Mouse (Mus musculus) neural tube, embryonic 13.5 days (tissue): ENCODE results near the gene Sh3pxd2a. TPM values are rescaled to one million over a fixed set of nuclear protein-coding genes. Genes with fewer than 3 reads are reported as not detected.
A peak's percentile ranks its signal among the peaks of the same experiment; 100 is the strongest.

Experiments used
- ATAC-seq: fragments of 200-750 bp; cut with Nextera tagmentation; 2 replicates; pipeline ENCODE4 v1.8.0; 2017; ENCODE audit warnings: low read depth, mild to moderate bottlenecking, moderate TSS enrichment, moderate library complexity
- H3K27ac ChIP-seq: fragments of 300-500 bp; sonication (generic); replicated peaks from 2 replicates; pipeline ENCODE4 v1.5.1; 2015; ENCODE audit warnings: moderate library complexity, mild to moderate bottlenecking, inconsistent platforms
- H3K27me3 ChIP-seq: fragments of 300-500 bp; sonication (generic); 2 replicates; pipeline ENCODE4 v1.6.1; 2015; ENCODE audit warnings: mild to moderate bottlenecking, inconsistent platforms
- H3K36me3 ChIP-seq: fragments of 300-500 bp; sonication (generic); 2 replicates; pipeline ENCODE4 v1.6.1; 2015; ENCODE audit warnings: mild to moderate bottlenecking, inconsistent platforms
- H3K4me1 ChIP-seq: fragments of 300-500 bp; sonication (generic); replicated peaks from 2 replicates; pipeline ENCODE4 v1.6.1; 2015; ENCODE audit warnings: inconsistent platforms
- H3K4me2 ChIP-seq: fragments of 300-500 bp; sonication (generic); 2 replicates; pipeline ENCODE4 v1.6.1; 2015; ENCODE audit warnings: inconsistent platforms, mild to moderate bottlenecking, moderate library complexity
- H3K4me3 ChIP-seq: fragments of 300-500 bp; sonication (generic); 2 replicates; pipeline ENCODE4 v1.5.1; 2015; ENCODE audit warnings: mild to moderate bottlenecking, inconsistent platforms
- H3K9ac ChIP-seq: fragments of 300-500 bp; sonication (generic); 2 replicates; pipeline ENCODE4 v1.6.1; 2015; ENCODE audit warnings: moderate library complexity, mild to moderate bottlenecking, inconsistent platforms
- H3K9me3 ChIP-seq: fragments of 300-500 bp; sonication (generic); 2 replicates; pipeline ENCODE4 v1.6.1; 2016; ENCODE audit warnings: inconsistent platforms
- WGBS: fragments of 180-500 bp; shearing (Covaris S2); methylation state at CpG from one replicate; pipeline ENCODE4 v1.1.7; 2015; 5-methylcytosine and 5-hydroxymethylcytosine counted together
- microRNA-seq: library from miRNA; unstranded; fragments of <30 nt; microRNA quantifications from one replicate; pipeline ENCODE4, GENCODE M21; 2016
- polyA plus RNA-seq: library from polyadenylated mRNA; unstranded; fragments of >200 nt; fragmentation: Nextera tagmentation; extraction: Ambion mirVana; gene quantifications from 2 replicates; pipeline ENCODE4 v1.2.1, GENCODE M21; 2015

The Sh3pxd2a gene
- polyA plus RNA-seq, 1 experiment from 2014 or later = 3.2 TPM

GRCm38 (mm10) chr19:47221006-47221405 lies 243.2 kb downstream of the Sh3pxd2a start:
- Histone ChIP-seq H3K27ac (no peak overlapping the region), H3K4me3 (no peak overlapping the region), H3K36me3 (no peaks in the 10 kb centered on the region), H3K4me2 (no peak overlapping the region), H3K9me3 (no peaks in the 10 kb centered on the region), H3K4me1 (peaks cover 24% of the 10 kb centered on the region), H3K27me3 (no peaks in the 10 kb centered on the region), H3K9ac (no peak overlapping the region)
- WGBS = 77% methylated on average over 4 of the region's 4 CpGs
- ATAC-seq = no peak

- WGBS = 87% methylated on average over 2 of the region's 2 CpGs
- no peak overlapping the region for H3K9ac ChIP-seq
- H3K27ac ChIP-seq = no peak overlapping the region
- H3K27me3 ChIP-seq = no peaks in the 10 kb centered on the region
- H3K4me1 ChIP-seq = peaks cover 24% of the 10 kb centered on the region
- no peak for ATAC-seq
- H3K4me2 ChIP-seq = no peak overlapping the region
- H3K9me3 ChIP-seq = no peaks in the 10 kb centered on the region
- H3K4me3 ChIP-seq = no peak overlapping the region
- H3K36me3 ChIP-seq = no peaks in the 10 kb centered on the region
Measured at GRCm38 (mm10) chr19:47220232-47220631, 244.0 kb downstream of the Sh3pxd2a start.

GRCm38 (mm10) chr19:47219622-47220021 lies 244.6 kb downstream of the Sh3pxd2a start:
- ATAC-seq = no peak
- 84% methylated on average over 4 of the region's 4 CpGs for WGBS
- H3K4me3 ChIP-seq = no peak overlapping the region

GRCm38 (mm10) chr19:47216766-47217165 lies 247.4 kb downstream of the Sh3pxd2a start:
- Histone ChIP-seq H3K27ac (no peak overlapping the region), H3K36me3 (no peaks in the 10 kb centered on the region), H3K4me2 (no peak overlapping the region), H3K9me3 (no peaks in the 10 kb centered on the region), H3K4me3 (no peak overlapping the region), H3K27me3 (no peaks in the 10 kb centered on the region), H3K9ac (no peak overlapping the region), H3K4me1 (peaks cover 20% of the 10 kb centered on the region)
- ATAC-seq = no peak
- WGBS = 77% methylated on average over 5 of the region's 5 CpGs

More at GRCm38 (mm10) chr19:47219622-47220021, 244.6 kb downstream of the Sh3pxd2a start:
- Histone ChIP-seq H3K36me3 (no peaks in the 10 kb centered on the region), H3K9ac (no peak overlapping the region), H3K9me3 (no peaks in the 10 kb centered on the region), H3K4me2 (no peak overlapping the region), H3K27ac (no peak overlapping the region), H3K4me1 (peaks cover 24% of the 10 kb centered on the region), H3K27me3 (no peaks in the 10 kb centered on the region)

GRCm38 (mm10) chr19:47213470-47213869 lies 250.7 kb downstream of the Sh3pxd2a start:
- Histone ChIP-seq H3K9ac (no peak overlapping the region), H3K4me3 (no peak overlapping the region), H3K36me3 (no peaks in the 10 kb centered on the region), H3K4me2 (no peak overlapping the region), H3K9me3 (no peaks in the 10 kb centered on the region), H3K27me3 (no peaks in the 10 kb centered on the region), H3K27ac (no peak overlapping the region), H3K4me1 (peaks cover 17% of the 10 kb centered on the region)
- ATAC-seq = no peak
- WGBS = 50% methylated on average over 1 of the region's 1 CpGs

- Histone ChIP-seq H3K27ac (peak overlapping the region; percentile 79), H3K27me3 (no peaks in the 10 kb centered on the region), H3K36me3 (no peaks in the 10 kb centered on the region), H3K9me3 (no peaks in the 10 kb centered on the region), H3K4me3 (no peak overlapping the region), H3K9ac (no peak overlapping the region), H3K4me1 (peaks cover 17% of the 10 kb centered on the region), H3K4me2 (0 out of 2 replicates have a peak overlapping the region, but pooled peaks have one; percentile 5)
- 67% methylated on average over 7 of the region's 7 CpGs for WGBS
- peak; percentile 55; the same call in 1 of the 2 replicates for ATAC-seq
Measured at GRCm38 (mm10) chr19:47212401-47212800, 251.8 kb downstream of the Sh3pxd2a start.

- H3K9ac ChIP-seq = peak overlapping the region; percentile 12; the same call in 1 of the 2 replicates
- no peak overlapping the region for H3K4me3 ChIP-seq
- H3K27ac ChIP-seq = peak overlapping the region; percentile 79
- H3K27me3 ChIP-seq = no peaks in the 10 kb centered on the region
- H3K9me3 ChIP-seq = no peaks in the 10 kb centered on the region
- 57% methylated on average over 10 of the region's 10 CpGs for WGBS
- ATAC-seq = peak; percentile 76
- peaks cover 17% of the 10 kb centered on the region for H3K4me1 ChIP-seq
- 0 out of 2 replicates have a peak overlapping the region, but pooled peaks have one; percentile 5 for H3K4me2 ChIP-seq
- no peaks in the 10 kb centered on the region for H3K36me3 ChIP-seq
Measured at GRCm38 (mm10) chr19:47211609-47212312, 252.4 kb downstream of the Sh3pxd2a start.

GRCm38 (mm10) chr19:47210432-47210831 lies 253.8 kb downstream of the Sh3pxd2a start:
- Histone ChIP-seq H3K4me1 (peaks cover 17% of the 10 kb centered on the region), H3K4me3 (no peak overlapping the region), H3K4me2 (no peak overlapping the region), H3K27me3 (no peaks in the 10 kb centered on the region), H3K9me3 (no peaks in the 10 kb centered on the region), H3K9ac (no peak overlapping the region), H3K27ac (no peak overlapping the region), H3K36me3 (no peaks in the 10 kb centered on the region)
- ATAC-seq = no peak
- 87% methylated on average over 4 of the region's 4 CpGs for WGBS

Small RNAs within 50 kb of the gene (microRNA-seq; reads per million reads assigned to microRNA genes)
- gene Mir6995 = not detected

Other genes starting within 250 kb of the Sh3pxd2a start
- 33.0 and 34.0 TPM in 2 replicates for gene Stn1, start 73.1 kb upstream of the Sh3pxd2a start, polyA plus RNA-seq
- 6.9 and 8.7 TPM in 2 replicates for gene Slk, start 115.3 kb upstream of the Sh3pxd2a start, polyA plus RNA-seq
- 0.22 and 0.44 TPM in 2 replicates for gene Col17a1, start 227.7 kb upstream of the Sh3pxd2a start, polyA plus RNA-seq